ENCODE assay signal across 12 mouse cellular contexts in genomic region chr5:107017544-107017943, GRCm38 (mm10). TPM values are rescaled to one million over a fixed set of nuclear protein-coding genes. Genes with fewer than 3 reads are reported as not detected.
DNase-seq lines count a peak whose midpoint lies in the region; ATAC-seq and TF ChIP-seq lines count a peak whose summit lies in the region.
"Had no signal": no experiment of that assay in that cellular context is flagged by ENCODE, and none has a peak within 500 bp of the region (broad histone marks: within the 10 kb centered on the region; RNA-seq: fewer than 3 reads in every experiment).

No protein-coding gene starts in this region.

- WGBS in liver, embryonic 11.5 days, result 57% methylated on average over 2 of the region's 2 CpGs

- no peaks in the 10 kb centered on the region for H3K9me3 ChIP-seq in ES-E14 (ENCODE audit: control insufficient read depth, insufficient read depth, low read depth, low read length)
- H3K9me3 ChIP-seq in liver, embryonic 11.5 days (ENCODE audit: control insufficient read depth, low read length), result no peaks in the 10 kb centered on the region
- H3K9me3 ChIP-seq: embryonic facial prominence, embryonic 12.5 days; heart, embryonic 10.5 days had no signal

- TF ChIP-seq CTCF in layer of hippocampus, adult 2 months (conservative IDR thresholded peaks at IDR 0.05), result peak; percentile 52

- H3K27ac ChIP-seq in layer of hippocampus, adult 2 months, result no peak overlapping the region
- H3K27ac ChIP-seq in ES-E14 (ENCODE audit: insufficient read depth, low read depth, low read length, poor library complexity, severe bottlenecking), result no peak overlapping the region
- H3K27ac ChIP-seq in liver, embryonic 11.5 days (ENCODE audit: low read depth, low read length), result no peak overlapping the region
- H3K27ac ChIP-seq: embryonic facial prominence, embryonic 12.5 days; heart, embryonic 10.5 days had no signal

- no peak overlapping the region for H3K4me2 ChIP-seq in liver, embryonic 11.5 days
- H3K4me2 ChIP-seq: embryonic facial prominence, embryonic 12.5 days had no signal

- no peaks in the 10 kb centered on the region for H3K36me3 ChIP-seq in ES-E14 (ENCODE audit: control insufficient read depth, insufficient read depth, low read length, poor library complexity, severe bottlenecking)
- H3K36me3 ChIP-seq in liver, embryonic 11.5 days (ENCODE audit: control insufficient read depth, insufficient read depth, low read length), result no peaks in the 10 kb centered on the region
- H3K36me3 ChIP-seq: embryonic facial prominence, embryonic 12.5 days; heart, embryonic 10.5 days had no signal

- no peak for ATAC-seq in liver, embryonic 11.5 days (replicated peaks; ENCODE audit: low FRiP score)

- H3K4me3 ChIP-seq in layer of hippocampus, adult 2 months, result no peak overlapping the region
- no peak overlapping the region for H3K4me3 ChIP-seq in ES-E14 (ENCODE audit: insufficient read depth in 1 of 2, low read depth in 1 of 2, low read length in 2 of 2, poor library complexity in 1 of 2, severe bottlenecking in 1 of 2)
- H3K4me3 ChIP-seq in liver, embryonic 11.5 days (ENCODE audit: low read depth, low read length), result no peak overlapping the region
- H3K4me3 ChIP-seq: embryonic facial prominence, embryonic 12.5 days; heart, embryonic 10.5 days had no signal

- DNase-seq in adrenal gland, postnatal 14 days, result peak; percentile 48
- no peak for DNase-seq in adrenal gland, adult 18-20 months (ENCODE audit: low spot score in 2 of 2)
- no peak for DNase-seq in layer of hippocampus, adult 2 months (ENCODE audit: low spot score in 2 of 2)
- no peak for DNase-seq in layer of hippocampus, postnatal 25 days (ENCODE audit: extremely low spot score in 1 of 2, low spot score in 1 of 2)
- peak; percentile 38 for DNase-seq in ES-E14 (ENCODE audit: low read depth, low spot score)
- peak; percentile 29 for DNase-seq in liver, embryonic 11.5 days (ENCODE audit: low spot score)
- DNase-seq in retina, postnatal 1 day, result no peak
- DNase-seq in cerebellum, adult 11 months, result no peak
- DNase-seq: cerebellum, adult 9-10 months; layer of hippocampus, adult 9-11 months had no signal

- in situ Hi-C loops in ES-E14 (cut with MboI; ENCODE audit: low sequenced_read_pairs in 2 of 2, unreplicated experiment in 2 of 2), result loop anchor here in 1 of 2 experiments (25.0 kb wide), 1 partner anchor 295 kb away; no protein-coding TSS in a partner anchor

- no peaks in the 10 kb centered on the region for H3K27me3 ChIP-seq in liver, embryonic 11.5 days (replicated peaks; ENCODE audit: control insufficient read depth, insufficient read depth, low read length)
- H3K27me3 ChIP-seq: embryonic facial prominence, embryonic 12.5 days had no signal

- H3K9ac ChIP-seq in ES-E14 (ENCODE audit: insufficient read depth, low read depth, low read length, poor library complexity, severe bottlenecking), result no peak overlapping the region
- H3K9ac ChIP-seq in liver, embryonic 11.5 days (ENCODE audit: low read depth, low read length), result no peak overlapping the region
- H3K9ac ChIP-seq: embryonic facial prominence, embryonic 12.5 days had no signal

- H3K4me1 ChIP-seq in ES-E14 (ENCODE audit: control insufficient read depth in 2 of 2, insufficient read depth in 2 of 2, low read length in 2 of 2, poor library complexity in 1 of 2), result no peaks in the 10 kb centered on the region; a peak in 1 of 4 replicates
- H3K4me1 ChIP-seq in liver, embryonic 11.5 days (replicated peaks; ENCODE audit: control insufficient read depth, insufficient read depth, low read length), result peaks cover 21% of the 10 kb centered on the region

TF ChIP-seq in ES-E14, 5 proteins besides CTCF, POLR2A, EP300 and RAD21:
- TF ChIP-seq ZC3H11A (IDR thresholded peaks at IDR 0.05; ENCODE audit: borderline replicate concordance, low read depth, low read length) (peak; percentile 51; the same call in 1 of the 2 replicates), ZNF384 (IDR thresholded peaks at IDR 0.05; ENCODE audit: low read depth, low read length) (no peak)
TF ChIP-seq in ES-E14: peak in this region for 1.

RNA-seq across cellular contexts. Expression of gene Cdc7, which starts 53.4 kb away (rescaled TPM):
- total RNA-seq in adrenal gland, postnatal 14 days (2021), result 6.7 and 7.0 TPM in 2 replicates
- total RNA-seq in adrenal gland, adult 18-20 months (2021), result 1 to 10 TPM; 2.7 to 3.2 TPM
- total RNA-seq in layer of hippocampus, adult 2 months (2021), result 10 to 100 TPM; 18.9 to 19.7 TPM
- 10 to 100 TPM; 14.0 to 14.8 TPM for total RNA-seq in layer of hippocampus, postnatal 25 days (2021)
- total RNA-seq in ES-E14 (2012; rRNA removed), result 25.0 and 25.3 TPM in 2 replicates
- polyA plus RNA-seq in liver, embryonic 11.5 days (2014; fragmentation: Nextera tagmentation; extraction: Ambion mirVana), result 55.0 and 55.3 TPM in 2 replicates

Comparison
In these comparisons a context has a peak if more than half of its experiments do, and no peak if none do; other contexts are left out.
1. DNase-seq: peak in adrenal gland, postnatal 14 days (single experiment), ES-E14 (single experiment) and liver, embryonic 11.5 days (single experiment); none in adrenal gland, adult 18-20 months (0 of 2), layer of hippocampus, adult 2 months (0 of 2), layer of hippocampus, postnatal 25 days (0 of 2), retina, postnatal 1 day (single experiment) and cerebellum, adult 11 months (single experiment).